Mouse (Mus musculus): Measurements from ENCODE around the gene Aco1.
A peak's percentile ranks its signal among the peaks of the same experiment; 100 is the strongest.

Aco1 gene

DNA sequence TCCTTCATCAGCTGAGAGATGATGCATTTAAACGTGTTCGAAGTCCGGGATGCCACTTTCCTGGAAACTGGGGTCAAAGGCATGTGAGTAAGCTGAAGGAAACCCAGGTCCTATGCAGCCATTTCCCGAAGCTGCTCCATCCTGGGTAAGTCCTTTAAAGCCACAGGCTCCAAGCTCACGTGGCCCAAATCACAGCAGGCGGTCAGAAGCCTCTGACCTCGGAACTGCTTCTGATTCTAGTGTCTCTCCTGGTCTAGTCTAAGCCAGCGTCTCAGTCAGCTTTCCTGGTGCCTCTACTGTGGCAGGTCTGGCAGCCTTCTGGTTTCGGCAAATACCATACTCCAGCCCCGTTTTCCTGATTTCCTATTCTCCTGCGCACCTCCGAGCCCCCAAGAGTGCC is 77.6 kb downstream of the Aco1 start:
- DNase-seq: no peak

- DNase-seq: no peak
These were observed 78.3 kb downstream of the Aco1 start for GRCm38 (mm10) chr4:40221004-40221760.

DNA sequence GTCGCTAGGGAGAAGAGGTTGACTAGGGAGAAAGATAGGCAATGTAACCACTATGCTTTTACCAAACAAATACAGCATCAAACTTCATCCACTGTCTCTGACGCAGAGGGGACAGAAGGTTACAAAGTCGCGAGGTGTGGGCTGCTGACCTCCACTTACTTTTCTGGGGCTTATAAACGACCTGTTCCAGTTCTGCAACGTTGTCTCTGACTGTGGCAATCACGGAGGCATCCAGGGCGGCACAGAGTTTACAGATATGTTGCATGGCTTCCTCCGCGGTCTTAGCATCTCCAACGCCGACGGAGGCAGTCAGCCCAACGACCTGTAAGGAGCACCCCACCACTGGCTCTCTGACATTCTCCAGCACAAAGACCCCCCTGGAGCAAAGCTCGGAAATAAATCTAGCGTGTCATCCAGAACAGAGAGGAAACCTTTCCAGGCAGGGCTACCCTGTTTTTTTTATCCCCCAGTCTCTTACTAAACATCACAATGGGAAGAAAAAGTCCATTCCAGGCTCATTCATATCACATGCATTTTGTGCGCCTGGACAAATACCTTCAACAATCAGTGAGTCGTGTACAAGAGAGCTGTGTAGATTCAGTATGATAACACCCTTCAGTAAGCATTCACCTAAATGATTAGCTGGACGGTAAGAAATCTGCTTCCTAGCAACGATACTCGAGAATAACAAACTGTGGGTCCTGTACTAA is 79.2 kb downstream of the Aco1 start:
- no peak for DNase-seq

DNA sequence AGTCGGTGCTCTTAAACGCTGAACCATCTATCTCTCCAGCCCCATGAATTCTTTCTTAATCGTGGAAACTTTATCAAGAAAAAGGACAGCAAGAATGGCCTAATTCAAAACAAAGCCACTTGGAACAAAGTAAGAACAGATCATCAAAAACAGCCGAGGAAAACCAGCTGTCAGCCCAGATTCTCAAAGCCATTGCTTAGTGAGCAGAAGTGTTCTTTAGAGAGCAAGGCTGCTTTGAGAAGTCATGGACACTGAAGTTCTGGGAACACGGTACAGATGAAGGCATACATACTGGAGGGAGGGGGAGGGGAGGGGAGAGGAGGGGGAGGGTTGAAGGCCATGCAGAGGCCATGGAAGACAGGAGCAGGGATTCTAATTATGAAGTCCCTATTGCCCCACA is 83.2 kb downstream of the Aco1 start:
- DNase-seq: no peak

GRCm38 (mm10) chr4:40227131-40227530 is 84.2 kb downstream of the Aco1 start:
- no peak for DNase-seq

DNA sequence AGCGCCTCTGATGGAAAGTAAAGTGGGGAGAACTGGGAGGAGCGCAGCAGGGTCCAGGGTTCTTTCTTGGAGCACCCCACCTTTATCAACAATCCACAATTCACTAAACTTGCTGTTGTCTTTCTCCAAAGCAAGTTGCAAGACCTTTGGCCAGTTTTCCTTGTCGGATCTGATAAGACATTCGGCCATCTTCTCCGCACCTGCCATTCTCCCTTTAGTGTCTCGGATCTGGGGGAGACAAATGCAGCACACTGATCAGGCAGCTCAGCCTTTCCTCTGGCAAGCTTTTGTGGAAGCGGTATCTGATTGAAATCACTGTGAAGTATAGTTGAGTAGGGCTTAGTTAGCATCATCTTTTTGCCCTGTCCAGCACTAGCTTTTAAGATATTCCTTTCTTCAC is 85.0 kb downstream of the Aco1 start:
- no peak for DNase-seq

- no peak for DNase-seq
These were observed 86.8 kb downstream of the Aco1 start for GRCm38 (mm10) chr4:40229723-40230122.

- no peak for DNase-seq
These were observed 90.3 kb downstream of the Aco1 start for GRCm38 (mm10) chr4:40233062-40233664.

DNA sequence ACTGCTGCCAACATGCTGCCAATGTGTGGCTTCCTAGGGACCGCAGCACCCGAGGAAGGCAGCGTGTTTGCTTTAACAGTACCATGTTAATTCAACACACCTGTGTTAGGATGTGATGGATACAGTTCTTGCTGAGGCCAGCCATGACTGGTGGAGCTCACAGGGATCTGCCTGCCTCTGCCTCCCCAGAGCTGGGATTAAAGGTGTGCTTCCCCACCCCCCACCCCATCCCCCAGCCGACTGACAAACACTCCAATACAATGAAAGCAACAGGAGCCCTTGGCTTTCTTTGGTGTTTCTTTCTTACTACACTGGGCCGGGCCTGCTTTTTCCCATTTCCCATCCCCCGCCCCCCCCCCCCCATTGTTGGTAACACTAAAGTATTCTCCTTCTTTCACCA is 91.4 kb downstream of the Aco1 start:
- no peak for DNase-seq

GRCm38 (mm10) chr4:40236829-40237228 is 93.9 kb downstream of the Aco1 start:
- no peak for DNase-seq

DNA sequence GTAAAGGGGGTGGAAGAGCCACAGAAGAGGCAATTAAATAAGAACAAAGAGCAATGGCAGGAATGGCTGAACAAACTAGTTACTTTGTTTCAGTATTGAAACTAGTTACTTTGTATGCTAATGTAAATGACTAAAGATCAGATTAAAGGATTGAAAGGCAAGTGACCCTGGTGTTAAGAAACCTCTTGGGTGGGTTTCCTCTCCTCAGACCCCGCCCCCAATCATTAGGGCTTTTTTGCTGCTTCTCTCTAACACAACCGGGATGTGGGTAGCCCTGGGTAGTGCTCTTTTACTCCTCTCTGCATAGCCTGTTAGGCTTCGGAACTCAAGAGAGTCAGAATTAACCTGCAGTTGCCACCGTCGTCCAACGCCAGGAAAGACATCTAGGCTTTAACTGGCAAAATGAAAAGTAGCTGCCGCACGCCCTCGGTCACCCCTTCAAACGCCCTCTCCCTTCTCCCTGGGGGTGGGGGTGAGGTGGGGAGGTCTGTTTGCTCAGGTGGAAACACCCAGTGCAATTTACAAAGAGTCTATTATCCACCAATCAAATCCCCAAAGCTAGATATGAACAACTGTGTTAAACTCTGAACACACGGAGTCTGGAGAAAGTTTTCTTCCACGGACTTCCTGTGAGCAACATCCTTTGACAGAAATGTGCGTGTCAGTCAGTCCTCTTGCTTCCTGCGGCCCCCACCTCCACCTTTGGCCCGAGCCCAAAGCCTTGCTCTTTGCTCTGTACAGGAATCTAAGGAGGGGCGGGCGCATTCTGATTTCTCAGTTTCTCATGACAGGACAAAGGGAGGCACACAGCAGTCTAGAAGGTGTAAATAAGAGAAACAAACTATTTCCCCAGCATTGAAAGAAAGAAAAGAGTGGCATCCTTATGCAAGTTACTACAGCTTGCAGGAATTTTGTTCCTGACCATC is 95.9 kb downstream of the Aco1 start:
- peak; percentile 87 for DNase-seq

- peak; percentile 46 for DNase-seq
These were observed 96.8 kb downstream of the Aco1 start, which contains the start of gene Ddx58 for GRCm38 (mm10) chr4:40239409-40240271. Gene Ddx58 (minus strand): TSS chr4:40239828.

DNA sequence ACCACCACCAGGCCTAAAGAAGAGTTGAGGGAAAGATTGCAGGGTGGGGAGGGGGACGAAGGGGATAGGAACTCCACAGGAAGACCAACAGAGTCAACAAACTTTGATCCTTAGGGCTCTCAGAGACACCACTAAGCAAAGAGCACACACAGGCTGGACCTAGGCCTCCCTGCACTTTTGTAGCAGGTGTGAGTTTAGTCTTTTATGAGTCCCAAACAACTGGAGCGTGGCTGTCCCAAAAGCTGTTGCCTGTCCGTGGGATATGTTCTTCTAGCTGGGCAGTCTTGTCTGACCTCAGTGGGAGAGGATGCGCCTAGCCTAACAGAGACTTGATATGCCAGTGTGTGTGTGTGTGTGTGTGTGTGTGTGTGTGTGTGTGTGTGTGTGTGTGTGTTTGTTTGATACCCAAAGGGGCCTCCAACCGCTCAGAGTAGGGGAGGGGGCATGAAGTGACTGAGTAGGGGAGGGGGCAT is 97.4 kb downstream of the Aco1 start:
- DNase-seq: no peak

- DNase-seq: peak; percentile 52
These were observed 99.0 kb downstream of the Aco1 start for GRCm38 (mm10) chr4:40241928-40242327.

DNA sequence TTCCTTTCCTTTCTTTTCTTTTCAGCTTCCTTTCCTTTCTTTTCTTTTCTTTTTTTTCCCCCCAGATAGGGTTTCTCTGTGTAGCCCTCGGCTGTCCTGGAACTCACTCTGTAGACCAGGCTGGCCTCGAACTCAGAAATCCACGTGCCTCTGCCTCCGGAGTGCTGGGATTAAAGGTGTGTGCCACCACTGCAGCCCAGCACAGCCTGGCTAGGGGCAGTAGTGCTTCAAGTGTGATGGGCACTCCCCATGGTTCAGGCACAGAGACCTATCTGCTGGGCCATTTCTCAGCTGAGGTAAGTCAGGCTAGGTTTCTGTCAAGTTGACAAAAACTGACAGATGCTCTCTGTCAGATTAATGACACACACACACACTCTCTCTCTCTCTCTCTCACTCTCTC is 100.1 kb downstream of the Aco1 start:
- DNase-seq: no peak

- peak; percentile 40 for DNase-seq
These were observed 101.2 kb downstream of the Aco1 start for GRCm38 (mm10) chr4:40244035-40244434.
